Mouse (Mus musculus) adrenal gland, postnatal 25 days (tissue): Measurements from ENCODE around the gene Snx32. TPM values are rescaled to one million over a fixed set of nuclear protein-coding genes. Genes with fewer than 3 reads are reported as not detected.
A peak's percentile ranks its signal among the peaks of the same experiment; 100 is the strongest.
"Not testable (repeated sequence)": the region's sequence is repeated elsewhere in the genome, so short reads cannot be mapped to it uniquely, and the experiment has no call there.

Experiments
- DNase-seq: peaks from one replicate; pipeline ENCODE4 v3.0.0; 2021; ENCODE audit warnings: mixed read lengths
- total RNA-seq: library from RNA; stranded (reverse); gene quantifications from 2 replicates; pipeline ENCODE4 v1.2.3, GENCODE M21; 2021

Gene Snx32
- total RNA-seq, 1 experiment from 2014 or later, result 18.4 TPM

GRCm38 (mm10) chr19:5512091-5513004 lies 2.0 kb upstream of the Snx32 start:
- DNase-seq, result no peak

GRCm38 (mm10) chr19:5511074-5511632 lies 815 bp upstream of the Snx32 start:
- DNase-seq, result no peak

GRCm38 (mm10) chr19:5503687-5504086 lies 6.7 kb downstream of the Snx32 start, which contains the start of gene 1700020D05Rik:
Gene 1700020D05Rik, minus strand, starts transcription at chr19:5503787.
- DNase-seq, result no peak

GRCm38 (mm10) chr19:5500330-5500875 lies 9.9 kb downstream of the Snx32 start:
- no peak for DNase-seq

- DNase-seq, result no peak
These were observed 14.3 kb downstream of the Snx32 start for GRCm38 (mm10) chr19:5496052-5496370.

- no peak for DNase-seq
These were observed 14.8 kb downstream of the Snx32 start for GRCm38 (mm10) chr19:5495353-5496051.

- DNase-seq, result no peak
These were observed 16.0 kb downstream of the Snx32 start for GRCm38 (mm10) chr19:5494314-5494713.

- not testable (repeated sequence) for DNase-seq
These were observed 17.0 kb downstream of the Snx32 start for GRCm38 (mm10) chr19:5493301-5493721.

- no peak for DNase-seq
These were observed 17.7 kb downstream of the Snx32 start for GRCm38 (mm10) chr19:5492641-5493040.

- DNase-seq, result peak; percentile 81
These were observed 19.2 kb downstream of the Snx32 start for GRCm38 (mm10) chr19:5490898-5491708.

- DNase-seq, result peak; percentile 91
These were observed 19.9 kb downstream of the Snx32 start, which contains the start of gene Cfl1 for GRCm38 (mm10) chr19:5490313-5490897. Gene Cfl1, plus strand, starts transcription at chr19:5490455.

GRCm38 (mm10) chr19:5489721-5490120 lies 20.6 kb downstream of the Snx32 start:
- not testable (repeated sequence) for DNase-seq

- DNase-seq, result peak; percentile 95
These were observed 21.3 kb downstream of the Snx32 start for GRCm38 (mm10) chr19:5488878-5489571.

- DNase-seq, result peak; percentile 98
These were observed 22.4 kb downstream of the Snx32 start, which contains the start of gene Mus81 for GRCm38 (mm10) chr19:5487768-5488550. Gene Mus81, minus strand, starts transcription at chr19:5488402.

GRCm38 (mm10) chr19:5486771-5487170 lies 23.6 kb downstream of the Snx32 start:
- no peak for DNase-seq

- DNase-seq, result no peak
These were observed 24.1 kb downstream of the Snx32 start for GRCm38 (mm10) chr19:5486286-5486685.

GRCm38 (mm10) chr19:5485821-5486220 lies 24.5 kb downstream of the Snx32 start:
- no peak for DNase-seq

GRCm38 (mm10) chr19:5485371-5485770 lies 25.0 kb downstream of the Snx32 start:
- no peak for DNase-seq

- no peak for DNase-seq
These were observed 25.8 kb downstream of the Snx32 start for GRCm38 (mm10) chr19:5484496-5484895.
